ENCODE assay signal across 22 mouse cellular contexts in genomic region chr6:17814074-17814649, GRCm38 (mm10).
DNase-seq lines count a peak whose midpoint lies in the region; ATAC-seq and TF ChIP-seq lines count a peak whose summit lies in the region.
"Had no signal": no experiment of that assay in that cellular context is flagged by ENCODE, and none has a peak within 500 bp of the region (broad histone marks: within the 10 kb centered on the region; RNA-seq: fewer than 3 reads in every experiment).

No protein-coding gene starts in this region.

- H3K27ac ChIP-seq in gastrocnemius, adult 2 months: no peak overlapping the region
- no peak overlapping the region for H3K27ac ChIP-seq in layer of hippocampus, adult 2 months
- no peak overlapping the region for H3K27ac ChIP-seq in MEL (ENCODE audit: control insufficient read depth, low read depth, low read length)
- H3K27ac ChIP-seq: embryonic facial prominence, embryonic 13.5 days; forebrain, embryonic 15.5 days; hindbrain, embryonic 15.5 days; limb, embryonic 12.5 days; midbrain, embryonic 10.5 days; neural tube, embryonic 12.5 days had no signal

- intact Hi-C loops in gastrocnemius, adult 2 months (cut with DNase I): loop anchor here (5.0 kb wide), 1 partner anchor 47 kb away; no protein-coding TSS in a partner anchor

- H3K9me3 ChIP-seq in MEL (replicated peaks; ENCODE audit: insufficient read depth, low read length): no peaks in the 10 kb centered on the region
- H3K9me3 ChIP-seq: embryonic facial prominence, embryonic 13.5 days; forebrain, embryonic 15.5 days; heart, embryonic 12.5 days; hindbrain, embryonic 15.5 days; limb, embryonic 12.5 days; midbrain, embryonic 10.5 days; neural tube, embryonic 12.5 days had no signal

- H3K9ac ChIP-seq in MEL (ENCODE audit: control insufficient read depth, low read depth, low read length, poor library complexity, severe bottlenecking): no peak overlapping the region
- H3K9ac ChIP-seq: embryonic facial prominence, embryonic 13.5 days; forebrain, embryonic 15.5 days; heart, embryonic 12.5 days; hindbrain, embryonic 15.5 days; limb, embryonic 12.5 days; neural tube, embryonic 12.5 days had no signal

- peak; percentile 83 for ATAC-seq in megakaryocyte-erythroid progenitor cell, adult 5-6 weeks (replicated peaks; ENCODE audit: low FRiP score, low TSS enrichment, poor library complexity, severe bottlenecking)
- ATAC-seq in inflammation-experienced regulatory T-cells, adult 6 months: no peak
- ATAC-seq: forebrain, embryonic 15.5 days had no signal

- TF ChIP-seq CTCF in gastrocnemius, adult 2 months (IDR thresholded peaks at IDR 0.05): peak; percentile 42
- peak; percentile 61 for TF ChIP-seq CTCF in layer of hippocampus, adult 2 months (conservative IDR thresholded peaks at IDR 0.05)
- TF ChIP-seq CTCF in MEL (IDR thresholded peaks at IDR 0.05 in 2 of 3, conservative IDR thresholded peaks at IDR 0.05 in 1 of 3; ENCODE audit: control insufficient read depth in 1 of 3, insufficient read depth in 1 of 3, low read depth in 2 of 3, low read length in 3 of 3, poor library complexity in 1 of 3, severe bottlenecking in 1 of 3): no peak

- peak in 1 of 2 experiments; percentile 44; a peak in 2 of 4 replicates for TF ChIP-seq EP300 in MEL (IDR thresholded peaks at IDR 0.05; ENCODE audit: low read depth in 1 of 2, low read length in 2 of 2)

- no peaks in the 10 kb centered on the region for H3K27me3 ChIP-seq in MEL (ENCODE audit: control insufficient read depth in 1 of 2, insufficient read depth in 2 of 2, low read length in 2 of 2)
- H3K27me3 ChIP-seq: embryonic facial prominence, embryonic 13.5 days; forebrain, embryonic 15.5 days; heart, embryonic 12.5 days; hindbrain, embryonic 15.5 days; limb, embryonic 12.5 days; neural tube, embryonic 12.5 days had no signal

- TF ChIP-seq RAD21 in MEL (IDR thresholded peaks at IDR 0.05; ENCODE audit: low read depth, low read length): no peak

- no peak for DNase-seq in gastrocnemius, adult 2 months
- no peak for DNase-seq in gastrocnemius, adult 18-20 months (ENCODE audit: low spot score)
- no peak for DNase-seq in layer of hippocampus, adult 2 months (ENCODE audit: low spot score in 2 of 2)
- no peak for DNase-seq in layer of hippocampus, adult 9-11 months
- peak; percentile 35 for DNase-seq in MEL (ENCODE audit: low read depth, low spot score)
- DNase-seq: adrenal gland, adult 2 months; cerebellum, adult 9-11 months; heart, postnatal 4 days; kidney, adult 18-20 months; kidney, postnatal 25 days; lung, adult 18-20 months; right cerebral cortex, postnatal 4 days; thymus, postnatal 14 days had no signal

- H3K79me2 ChIP-seq in MEL (ENCODE audit: control insufficient read depth, insufficient read depth, low read length, poor library complexity): no peaks in the 10 kb centered on the region; the same call in 1 of the 2 replicates

- H3K4me3 ChIP-seq in gastrocnemius, adult 2 months: no peak overlapping the region
- H3K4me3 ChIP-seq in layer of hippocampus, adult 2 months: no peak overlapping the region
- no peak overlapping the region for H3K4me3 ChIP-seq in MEL (ENCODE audit: control insufficient read depth in 1 of 2, insufficient read depth in 1 of 2, low read depth in 2 of 2, low read length in 2 of 2)
- H3K4me3 ChIP-seq: embryonic facial prominence, embryonic 13.5 days; forebrain, embryonic 15.5 days; heart, embryonic 12.5 days; hindbrain, embryonic 15.5 days; limb, embryonic 12.5 days; midbrain, embryonic 10.5 days; neural tube, embryonic 12.5 days had no signal

- H3K36me3 ChIP-seq in MEL (ENCODE audit: control insufficient read depth in 1 of 2, insufficient read depth in 2 of 2, low read length in 2 of 2): peaks cover 1 to 13% of the 10 kb centered on the region in 2 experiments; a peak in 3 of 4 replicates
- H3K36me3 ChIP-seq: embryonic facial prominence, embryonic 13.5 days; forebrain, embryonic 15.5 days; heart, embryonic 12.5 days; hindbrain, embryonic 15.5 days; limb, embryonic 12.5 days; midbrain, embryonic 10.5 days; neural tube, embryonic 12.5 days had no signal

- TF ChIP-seq POLR2A in MEL (IDR thresholded peaks at IDR 0.05; ENCODE audit: control insufficient read depth in 1 of 2, insufficient read depth in 1 of 2, low read depth in 1 of 2, low read length in 2 of 2, poor library complexity in 1 of 2): no peak

- peaks cover 3 to 7% of the 10 kb centered on the region in 2 experiments; a peak in 1 of 4 replicates for H3K4me1 ChIP-seq in MEL (ENCODE audit: control insufficient read depth in 1 of 2, insufficient read depth in 2 of 2, low read length in 2 of 2)

TF ChIP-seq in MEL, 35 proteins besides CTCF, POLR2A, EP300 and RAD21:
- TF ChIP-seq ETS1 (IDR thresholded peaks at IDR 0.05; ENCODE audit: low read depth, low read length) (peak; percentile 48; the same call in 1 of the 2 replicates), TCF12 (IDR thresholded peaks at IDR 0.05; ENCODE audit: low read depth, low read length) (0 out of 2 replicates have a peak, but pooled peaks have one; percentile 12), NELFE (IDR thresholded peaks at IDR 0.05; ENCODE audit: low read depth, low read length) (no peak)

Comparison
In these comparisons a context has a peak if more than half of its experiments do, and no peak if none do; other contexts are left out.
1. CTCF ChIP-seq: peak in gastrocnemius, adult 2 months (single experiment) and layer of hippocampus, adult 2 months (single experiment); none in MEL (0 of 3).